Mouse (Mus musculus) thymus, postnatal 4 days (tissue): ENCODE results near the gene Cd6.
A peak's percentile ranks its signal among the peaks of the same experiment; 100 is the strongest.

Experiments
- DNase-seq: peaks from one replicate; pipeline ENCODE4 v3.0.0; 2021

Gene Cd6

DNA sequence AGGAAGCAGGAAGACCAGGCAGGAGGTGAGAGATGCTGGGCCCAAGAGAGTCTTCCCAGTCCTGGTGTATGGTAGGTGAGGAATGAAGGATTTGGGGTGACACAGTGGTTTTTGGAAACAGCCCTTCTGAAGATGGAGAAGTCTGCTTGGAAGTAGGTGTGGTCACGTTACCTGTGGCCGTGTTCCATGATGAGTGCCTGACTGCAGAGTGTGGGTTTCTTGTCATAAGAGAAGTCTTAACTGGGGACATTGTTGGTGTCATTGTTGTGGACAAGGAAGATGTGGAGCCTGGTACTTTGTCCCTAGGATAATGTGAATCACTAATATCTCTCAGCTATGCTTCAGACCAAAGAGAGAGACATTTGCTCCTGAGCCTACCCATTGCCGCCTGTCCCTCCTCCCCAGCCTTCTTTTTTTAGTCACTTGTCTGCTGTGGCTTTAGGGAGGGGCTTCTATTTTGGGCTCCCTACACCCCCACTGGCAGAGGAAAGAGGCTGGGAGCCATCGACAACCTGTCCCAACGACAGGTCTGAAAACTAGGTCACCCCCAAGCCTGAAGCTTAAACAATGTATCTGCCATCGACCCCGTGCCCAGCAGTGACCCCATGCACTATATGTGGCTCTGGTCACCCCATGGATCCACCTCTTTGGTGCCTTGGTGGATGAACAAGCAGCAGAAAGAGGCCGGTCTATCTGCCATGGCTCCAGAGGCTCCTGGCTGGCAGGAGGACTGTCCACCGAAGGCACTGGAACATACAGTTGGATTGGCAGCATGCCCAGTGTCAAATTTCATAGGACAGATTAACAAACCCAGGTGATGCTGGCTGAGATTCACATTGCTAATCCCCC is 69.7 kb downstream of the Cd6 start:
- no peak for DNase-seq

- DNase-seq, result no peak
These were observed 70.3 kb downstream of the Cd6 start for GRCm38 (mm10) chr19:10759525-10759924.

- DNase-seq, result no peak
These were observed 71.2 kb downstream of the Cd6 start for GRCm38 (mm10) chr19:10758708-10759107.

DNA sequence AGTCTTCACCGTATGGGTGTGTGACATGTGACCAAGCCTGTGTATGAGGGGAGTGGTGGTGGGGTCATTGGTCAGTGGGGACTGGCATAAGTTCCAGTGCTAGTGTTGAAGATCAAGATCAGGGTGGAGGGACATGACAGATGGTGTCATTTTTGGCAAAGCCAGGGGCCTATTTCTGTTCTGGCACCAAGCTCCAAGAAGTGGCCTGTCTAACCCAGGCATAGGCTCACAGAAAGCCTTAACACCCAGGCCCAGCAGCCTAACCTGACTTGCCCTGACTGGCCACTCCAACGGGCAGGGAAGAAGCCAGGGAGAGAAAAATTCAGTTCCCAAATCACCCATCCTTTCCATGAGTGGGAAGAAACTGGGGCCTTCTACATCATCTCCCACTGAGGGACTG is 72.3 kb downstream of the Cd6 start:
- DNase-seq, result no peak

- DNase-seq, result no peak
These were observed 72.7 kb downstream of the Cd6 start for GRCm38 (mm10) chr19:10757125-10757524.

GRCm38 (mm10) chr19:10752646-10753045 is 77.2 kb downstream of the Cd6 start:
- DNase-seq, result no peak

GRCm38 (mm10) chr19:10752106-10752505 is 77.8 kb downstream of the Cd6 start:
- DNase-seq, result no peak

- DNase-seq, result peak; percentile 55
These were observed 78.3 kb downstream of the Cd6 start for GRCm38 (mm10) chr19:10751607-10752006.

DNA sequence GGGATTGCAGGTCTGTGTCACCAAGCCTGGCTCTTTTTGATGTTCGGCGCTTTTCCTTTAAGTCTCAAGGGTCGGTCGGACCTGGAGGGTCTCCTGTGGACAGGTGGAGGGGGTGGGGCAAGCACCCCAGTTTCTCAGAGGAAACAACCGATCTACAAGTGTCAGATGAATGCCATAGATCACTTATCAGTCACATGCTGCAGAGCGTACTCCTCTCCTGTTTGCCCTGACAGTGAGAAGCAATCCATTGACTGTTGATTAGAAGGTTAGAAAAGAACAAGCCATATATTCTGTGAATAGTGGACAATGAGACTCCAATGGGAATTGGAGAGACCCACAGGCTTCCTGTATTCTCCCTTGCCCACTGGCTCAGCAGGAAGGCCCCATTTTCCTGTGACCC is 79.7 kb downstream of the Cd6 start:
- DNase-seq, result no peak

DNA sequence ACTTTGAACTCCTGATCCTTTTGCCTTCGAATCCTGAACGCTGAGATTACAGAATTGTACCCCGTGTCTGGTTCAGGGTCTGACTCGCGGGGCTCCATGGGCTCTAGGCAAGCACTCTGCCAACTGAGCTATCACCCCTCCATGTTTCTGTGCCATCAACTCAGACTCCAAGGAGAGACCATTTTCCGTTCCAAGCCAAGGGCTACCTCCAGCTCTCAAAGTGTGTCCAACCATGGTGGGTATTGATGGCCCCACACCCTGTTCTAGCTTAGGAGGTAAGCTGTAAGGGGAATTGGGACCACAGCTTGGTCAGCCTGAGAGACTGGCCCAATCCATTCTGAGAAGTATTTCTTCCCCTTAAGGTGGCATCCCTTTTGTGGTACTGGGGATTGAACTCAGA is 80.6 kb downstream of the Cd6 start:
- no peak for DNase-seq

DNA sequence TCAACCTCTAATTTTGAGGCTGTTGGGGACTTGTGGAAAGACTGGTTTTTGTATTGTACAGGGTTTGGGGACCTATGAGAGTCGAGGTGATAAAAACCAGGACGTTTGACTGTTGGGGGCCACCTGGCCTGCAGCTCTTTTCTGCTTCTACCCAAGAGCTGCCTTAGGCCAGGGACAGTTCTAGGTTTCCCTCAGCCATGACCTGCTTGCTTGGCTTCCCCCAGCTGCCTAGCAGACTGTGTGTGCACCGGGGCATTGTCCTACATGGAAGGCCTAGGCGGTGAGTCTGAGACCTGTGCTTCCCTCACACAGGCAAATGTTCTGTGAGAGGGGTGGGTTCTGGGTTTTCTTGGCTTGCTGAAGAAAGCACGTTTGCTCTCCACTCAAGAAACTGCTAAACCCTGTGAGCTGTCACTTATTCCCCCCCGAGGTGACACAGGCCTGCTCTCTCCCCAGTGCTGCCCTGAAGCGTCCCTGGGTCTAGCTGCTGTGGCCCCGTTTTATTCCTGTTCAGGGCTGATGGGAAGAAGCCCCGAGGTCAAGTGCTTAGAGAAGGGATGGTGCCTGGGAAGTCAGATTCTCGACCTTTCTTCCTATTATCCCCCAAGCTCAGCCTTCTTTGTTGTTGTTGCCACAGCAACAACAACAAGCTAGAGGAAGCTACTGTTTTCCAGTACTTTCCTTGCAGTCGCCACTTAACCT is 81.3 kb downstream of the Cd6 start:
- DNase-seq, result no peak

GRCm38 (mm10) chr19:10747718-10748117 is 82.1 kb downstream of the Cd6 start:
- DNase-seq, result no peak

- no peak for DNase-seq
These were observed 82.7 kb downstream of the Cd6 start for GRCm38 (mm10) chr19:10747182-10747581.

DNA sequence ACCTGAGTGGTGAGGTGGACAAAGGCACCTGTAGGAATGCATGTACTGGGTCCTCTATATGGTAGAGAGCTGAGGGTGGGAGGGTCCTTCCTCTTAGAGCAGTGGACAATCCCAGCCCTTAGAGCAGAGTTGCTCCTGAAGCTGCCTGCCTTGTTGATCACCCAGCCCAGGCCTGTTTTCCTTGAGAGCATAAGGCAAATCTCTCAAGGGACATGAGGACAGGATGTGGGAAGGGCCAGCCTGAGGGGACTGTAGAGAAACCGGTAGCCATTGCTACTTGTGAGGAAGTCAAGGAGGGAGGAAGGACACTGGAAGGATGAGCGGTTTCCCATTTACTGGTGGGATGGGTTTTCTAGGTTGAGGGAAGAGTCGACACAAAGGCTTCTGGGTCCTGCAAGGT is 87.3 kb downstream of the Cd6 start:
- DNase-seq, result no peak

DNA sequence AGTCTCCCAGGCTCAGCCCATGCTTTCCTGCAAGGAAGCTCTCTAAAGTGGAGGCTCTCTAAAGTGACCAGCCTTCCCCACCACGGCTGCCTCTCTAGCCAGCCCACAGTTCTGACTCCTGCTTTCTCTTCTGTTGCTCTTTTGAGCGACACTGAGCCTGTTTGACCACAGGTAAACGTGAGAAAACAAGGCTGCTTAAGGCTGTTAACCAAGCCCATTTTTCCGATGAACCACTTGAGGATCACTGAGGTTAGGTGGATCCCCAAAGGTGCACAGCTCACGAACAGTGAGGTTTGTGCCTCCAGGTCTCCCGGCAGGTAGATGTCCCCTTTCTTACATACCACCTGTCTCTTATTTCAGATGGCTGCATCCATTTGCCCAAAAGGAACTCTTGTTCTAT is 87.7 kb downstream of the Cd6 start:
- no peak for DNase-seq

DNA sequence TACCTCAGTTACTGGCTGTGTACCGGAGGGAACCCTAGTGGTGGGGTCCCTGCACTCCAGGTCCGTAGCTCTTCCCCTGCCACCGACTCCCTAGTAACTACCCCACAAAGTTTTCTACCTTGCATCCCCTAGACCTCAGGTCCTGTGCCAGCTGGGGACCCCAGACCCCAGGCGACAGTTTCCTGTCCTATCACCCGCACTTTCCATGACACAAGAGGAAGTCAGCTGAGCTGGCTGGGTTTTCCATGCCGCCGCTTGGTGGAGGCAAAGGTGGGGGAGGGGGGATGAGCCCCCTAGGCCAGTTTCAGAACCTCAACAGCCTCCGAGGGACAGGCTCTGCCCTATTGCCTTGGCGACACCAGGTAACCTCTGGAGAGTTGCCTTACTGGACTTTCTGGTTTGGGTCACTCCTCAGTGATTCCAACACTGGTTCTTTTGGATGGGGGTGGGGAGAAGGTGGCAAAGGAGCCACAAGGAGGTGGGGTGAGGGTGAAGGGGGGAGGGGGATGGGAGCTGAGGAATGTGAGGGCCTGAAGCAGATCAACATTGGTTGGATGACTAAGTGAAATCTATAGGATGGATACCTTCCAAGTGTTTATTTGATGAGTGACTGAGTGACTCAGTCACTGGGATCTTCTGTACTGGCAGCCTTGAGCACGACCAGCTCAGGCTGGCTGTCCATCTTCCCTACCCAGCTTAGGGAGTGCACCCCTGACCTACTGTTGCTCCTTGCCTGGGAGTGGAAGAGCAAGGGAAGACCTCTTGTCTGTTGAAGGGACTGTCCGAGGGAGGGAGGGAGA is 89.0 kb downstream of the Cd6 start:
- DNase-seq, result peak; percentile 77

- no peak for DNase-seq
These were observed 89.9 kb downstream of the Cd6 start for GRCm38 (mm10) chr19:10739916-10740315.
